Mouse (Mus musculus): ENCODE measurements at regions not wholly inside any gene's neighbourhood (a gene's known extent, or its start where the extent isn't known, plus 50 kb on each side); places are given as distances from the start of the nearest gene placed in this dataset.

GRCm38 (mm10) chr1:95223289-95223688 lies 90.1 kb upstream of the Fam174a start:
- TF ChIP-seq TCF12 (IDR thresholded peaks at IDR 0.05; ENCODE audit: low read depth, low read length) = no peak
- TF ChIP-seq CTCF (IDR thresholded peaks at IDR 0.05 in 2 of 3, conservative IDR thresholded peaks at IDR 0.05 in 1 of 3; ENCODE audit: control insufficient read depth in 1 of 3, insufficient read depth in 1 of 3, low read depth in 2 of 3, low read length in 3 of 3, poor library complexity in 1 of 3, severe bottlenecking in 1 of 3) = no peak
- TF ChIP-seq POLR2A (IDR thresholded peaks at IDR 0.05; ENCODE audit: control insufficient read depth in 1 of 2, insufficient read depth in 1 of 2, low read depth in 1 of 2, low read length in 2 of 2, poor library complexity in 1 of 2) = no peak
- TF ChIP-seq EP300 (IDR thresholded peaks at IDR 0.05; ENCODE audit: low read depth in 1 of 2, low read length in 2 of 2) = no peak
- no peak for TF ChIP-seq JUND (IDR thresholded peaks at IDR 0.05; ENCODE audit: low read depth, low read length)
- TF ChIP-seq ZMIZ1 (IDR thresholded peaks at IDR 0.05; ENCODE audit: low read depth, low read length) = no peak
- TF ChIP-seq SIN3A (IDR thresholded peaks at IDR 0.05; ENCODE audit: low read length) = no peak
- no peak for TF ChIP-seq TAL1 (IDR thresholded peaks at IDR 0.05; ENCODE audit: low read length)
- TF ChIP-seq ELF1 (IDR thresholded peaks at IDR 0.05; ENCODE audit: low read depth, low read length) = no peak

All from MEL (cell line).